Mouse (Mus musculus): ENCODE measurements at regions not wholly inside any gene's neighbourhood (a gene's known extent, or its start where the extent isn't known, plus 50 kb on each side); places are given as distances from the start of the nearest gene placed in this dataset.

GRCm38 (mm10) chr17:4196793-4197448 is 500.9 kb upstream of the Nox3 start:
- no peak for DNase-seq (ENCODE audit: extremely low read depth, low read depth)

GRCm38 (mm10) chr17:4198001-4198400 is 501.9 kb upstream of the Nox3 start:
- no peak for DNase-seq (ENCODE audit: extremely low read depth, low read depth)

DNA sequence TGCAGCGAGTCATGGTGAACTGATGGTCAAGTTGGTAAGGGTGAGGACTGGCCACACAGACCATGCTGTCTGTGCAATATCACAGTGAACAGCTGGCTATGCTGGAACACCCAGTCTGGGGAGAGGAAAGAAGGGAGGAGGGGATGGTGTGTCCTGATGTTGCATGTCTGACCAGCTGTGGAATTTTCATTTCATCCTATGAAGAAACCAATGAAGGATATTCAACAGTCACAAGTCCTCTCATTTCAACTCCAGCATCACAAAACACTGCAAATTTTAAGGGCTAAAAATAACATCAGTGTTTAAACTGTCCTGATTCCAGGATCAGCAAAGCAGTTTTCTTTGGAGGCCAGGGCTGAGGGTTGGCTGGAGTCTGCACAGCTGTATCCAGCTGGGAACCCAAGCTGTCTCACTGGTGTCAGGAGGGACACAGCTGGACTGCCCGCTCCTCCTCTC is 503.7 kb upstream of the Nox3 start:
- no peak for DNase-seq (ENCODE audit: extremely low read depth, low read depth)

DNA sequence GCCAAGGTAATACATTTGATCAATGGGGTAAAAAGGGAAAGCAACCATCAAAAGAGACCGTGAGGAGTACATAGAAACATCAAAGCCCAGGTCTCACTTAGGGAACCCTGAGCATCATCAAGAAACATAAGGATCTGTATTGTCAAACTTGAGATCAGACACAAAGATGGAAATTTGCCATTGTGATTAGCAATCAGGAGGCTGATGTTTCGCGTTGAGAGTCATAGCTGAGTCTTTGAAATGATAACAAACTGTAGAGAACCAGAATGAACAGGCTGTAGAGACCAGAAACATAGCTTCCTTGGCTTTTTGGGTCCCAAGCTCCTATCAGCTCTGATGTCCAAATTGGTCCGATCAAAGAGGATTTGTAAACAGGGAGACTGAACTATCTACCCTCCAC is 505.2 kb upstream of the Nox3 start:
- no peak for DNase-seq (ENCODE audit: extremely low read depth, low read depth)

DNA sequence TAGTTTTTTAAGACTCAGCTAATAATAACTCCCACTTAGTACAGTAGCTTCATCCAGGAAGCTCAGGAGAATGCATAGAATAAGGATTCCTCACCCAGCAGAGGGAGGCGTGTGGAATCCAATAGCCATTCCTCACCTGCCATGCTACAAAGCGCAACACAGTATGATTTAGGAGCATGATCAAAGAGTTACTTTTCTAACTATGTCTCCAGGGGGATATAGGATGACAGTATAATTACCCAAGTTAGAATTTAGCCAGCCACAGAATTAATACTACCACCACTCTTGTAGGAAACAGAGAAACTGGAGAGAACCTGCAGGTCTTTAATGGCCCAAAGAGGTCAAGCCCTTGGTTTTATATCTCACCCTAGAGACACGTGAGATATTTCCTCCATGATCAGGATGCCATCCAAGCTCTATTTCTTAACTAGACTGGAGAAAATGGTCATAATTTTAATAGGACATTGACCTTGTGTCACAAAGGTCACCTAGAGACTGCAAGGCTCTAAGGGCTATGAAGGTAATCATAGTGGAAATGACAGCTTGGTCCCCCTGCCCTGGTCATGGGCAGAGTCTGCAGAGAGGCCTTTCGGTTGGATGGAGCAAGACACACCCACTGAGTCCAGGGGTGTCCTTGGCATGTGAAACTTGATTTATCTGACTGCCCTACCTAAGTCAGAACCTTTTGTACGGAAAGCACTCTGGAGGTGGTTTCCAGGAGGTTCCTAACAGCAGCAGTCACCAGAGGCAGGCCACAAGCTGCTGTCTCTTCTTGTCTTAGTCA is 512.3 kb upstream of the Nox3 start:
- DNase-seq (ENCODE audit: extremely low read depth, low read depth): no peak

GRCm38 (mm10) chr17:4209650-4210049 is 513.6 kb upstream of the Nox3 start:
- DNase-seq (ENCODE audit: extremely low read depth, low read depth): no peak

- DNase-seq (ENCODE audit: extremely low read depth, low read depth): no peak
Measured at GRCm38 (mm10) chr17:4212586-4212985, 516.5 kb upstream of the Nox3 start.

GRCm38 (mm10) chr17:4214970-4215369 is 518.9 kb upstream of the Nox3 start:
- no peak for DNase-seq (ENCODE audit: extremely low read depth, low read depth)

DNA sequence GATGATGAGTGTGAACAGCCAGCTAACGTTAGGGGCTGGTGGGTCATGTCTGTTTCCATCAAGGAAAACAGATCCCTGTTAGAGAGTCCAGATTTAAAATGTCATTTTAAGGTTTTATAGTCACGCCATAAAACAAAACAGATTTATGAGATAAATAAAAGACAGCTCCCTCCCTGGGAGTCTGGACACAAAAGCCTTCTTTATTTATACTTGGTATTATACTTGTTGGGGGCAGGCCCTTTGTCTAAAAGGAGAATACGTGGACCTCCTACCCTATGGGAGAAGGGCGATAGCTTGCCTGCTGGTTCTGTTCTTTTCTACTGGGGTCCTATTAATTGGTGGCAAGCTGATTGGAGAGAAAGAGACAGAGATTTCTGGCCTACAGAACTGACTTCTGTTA is 520.1 kb upstream of the Nox3 start:
- DNase-seq (ENCODE audit: extremely low read depth, low read depth): no peak

DNA sequence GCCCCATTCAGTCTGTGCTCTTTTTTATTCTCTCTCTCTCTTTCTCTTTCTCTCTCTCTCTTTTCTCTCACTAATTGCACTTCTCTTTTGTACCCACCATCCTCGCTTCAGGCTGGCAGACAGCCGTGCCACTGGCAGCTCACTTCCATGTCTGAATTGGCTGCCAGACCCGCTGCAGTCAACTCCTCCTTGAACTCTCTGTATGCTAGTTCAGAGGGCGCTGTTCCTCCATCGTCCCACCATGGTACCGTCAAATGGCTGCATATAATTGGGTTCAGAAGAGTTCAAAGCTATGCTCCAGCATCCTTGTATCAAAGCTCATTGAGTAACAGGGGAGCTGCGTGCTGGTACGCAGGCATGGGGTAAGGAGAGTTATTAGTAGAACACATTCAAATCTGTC is 520.7 kb upstream of the Nox3 start:
- no peak for DNase-seq (ENCODE audit: extremely low read depth, low read depth)

DNA sequence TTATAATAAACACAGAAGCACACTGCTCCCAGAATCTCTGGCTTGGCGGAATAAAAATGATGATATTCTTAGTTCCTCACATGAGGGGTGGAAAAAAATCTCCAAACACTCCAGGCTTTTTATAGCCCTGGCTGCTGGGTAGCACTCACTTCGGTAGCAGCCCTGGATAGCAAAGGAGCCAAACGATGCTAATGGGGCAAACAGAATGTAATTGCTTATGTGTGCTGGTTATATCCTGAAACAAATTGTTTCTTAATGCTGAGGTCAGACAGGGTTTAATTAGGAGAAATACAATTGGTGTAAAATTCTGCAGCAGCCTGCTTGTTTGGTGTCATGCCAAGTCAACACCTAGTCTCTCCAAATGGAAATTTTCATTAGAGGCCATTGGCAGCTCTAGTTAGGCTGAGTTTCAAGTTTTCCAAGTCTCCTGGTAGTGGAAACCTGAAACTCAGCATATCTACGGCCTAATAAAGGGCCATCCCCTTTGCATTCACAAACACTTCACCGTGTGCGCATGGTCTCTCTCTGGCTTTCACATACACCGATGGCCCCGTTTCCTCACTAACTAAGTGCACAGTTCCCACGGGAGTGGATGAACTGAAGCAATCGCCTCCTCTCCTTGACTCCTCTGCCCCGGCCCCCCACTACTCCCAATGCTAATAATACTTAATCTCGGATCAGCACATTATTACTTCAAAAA is 524.8 kb upstream of the Nox3 start:
- DNase-seq (ENCODE audit: extremely low read depth, low read depth): no peak

DNA sequence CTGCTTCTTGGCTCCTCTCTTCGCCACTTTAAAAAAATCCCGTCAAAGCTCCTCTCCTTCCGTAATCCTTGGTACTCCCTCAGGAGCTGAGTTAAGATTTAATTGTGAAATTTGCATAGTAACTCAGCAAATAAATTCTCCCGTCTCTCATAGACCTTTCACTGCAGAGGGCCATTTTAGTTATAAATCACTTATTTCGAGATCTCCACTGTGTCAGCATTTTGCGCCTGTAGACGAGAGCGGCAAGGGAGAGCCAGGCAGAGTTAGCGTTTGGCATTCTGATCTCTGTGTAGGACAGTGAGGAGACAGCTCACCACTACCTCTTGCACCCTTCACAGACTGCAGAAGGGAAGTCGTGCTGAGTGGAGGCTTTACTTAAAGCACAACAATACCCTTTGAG is 531.8 kb upstream of the Nox3 start:
- no peak for DNase-seq (ENCODE audit: extremely low read depth, low read depth)

GRCm38 (mm10) chr17:4229969-4230368 is 533.9 kb upstream of the Nox3 start:
- DNase-seq (ENCODE audit: extremely low read depth, low read depth): no peak

DNA sequence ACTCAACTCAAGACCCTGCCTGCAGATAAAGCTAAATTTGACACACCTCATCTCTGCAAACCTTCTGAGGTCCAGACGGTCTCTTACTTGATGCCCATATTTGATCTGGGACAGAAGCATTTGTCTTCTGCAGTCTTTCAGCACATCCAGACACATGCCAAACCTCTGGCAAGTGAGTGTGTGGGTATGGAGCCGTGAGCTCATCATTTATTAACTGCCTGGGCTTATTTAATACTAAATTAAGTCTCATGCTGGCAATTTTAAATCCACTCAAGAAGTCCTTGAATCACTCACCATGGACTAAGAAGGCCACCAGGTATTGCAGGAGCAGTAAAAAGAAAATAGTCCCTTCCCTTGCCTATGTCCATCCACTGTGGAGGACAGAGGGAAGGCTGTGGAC is 554.4 kb upstream of the Nox3 start:
- DNase-seq (ENCODE audit: extremely low read depth, low read depth): no peak

DNA sequence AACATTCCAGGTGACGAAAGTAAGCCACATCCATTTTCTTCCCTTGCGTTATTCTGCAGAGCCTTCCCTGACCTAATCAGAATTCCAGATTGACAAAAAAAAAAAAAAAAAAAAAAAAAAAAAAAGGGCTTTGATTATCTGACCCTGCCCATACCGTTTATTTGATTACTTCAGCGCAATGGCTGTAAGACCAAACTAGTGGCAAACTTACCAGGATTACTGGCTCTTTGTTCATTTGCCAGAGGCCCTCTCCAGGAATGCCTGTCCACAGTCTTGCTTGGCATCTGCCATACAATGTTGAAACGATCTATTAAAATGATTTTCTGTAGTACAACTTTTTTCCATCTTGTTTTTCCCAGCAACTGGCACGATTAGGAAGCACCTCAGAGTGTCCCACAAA is 569.4 kb upstream of the Nox3 start:
- no peak for DNase-seq (ENCODE audit: extremely low read depth, low read depth)

- no peak for DNase-seq (ENCODE audit: extremely low read depth, low read depth)
Measured at GRCm38 (mm10) chr17:4265946-4266345, 569.9 kb upstream of the Nox3 start.

- no peak for DNase-seq (ENCODE audit: extremely low read depth, low read depth)
Measured at GRCm38 (mm10) chr17:4266487-4266886, 570.4 kb upstream of the Nox3 start.

GRCm38 (mm10) chr17:4268380-4268779 is 572.3 kb upstream of the Nox3 start:
- DNase-seq (ENCODE audit: extremely low read depth, low read depth): no peak

- no peak for DNase-seq (ENCODE audit: extremely low read depth, low read depth)
Measured at GRCm38 (mm10) chr17:4272456-4272855, 576.4 kb upstream of the Nox3 start.

- DNase-seq (ENCODE audit: extremely low read depth, low read depth): no peak
Measured at GRCm38 (mm10) chr17:4276722-4277121, 580.7 kb upstream of the Nox3 start.

GRCm38 (mm10) chr17:4278239-4278827 is 582.3 kb upstream of the Nox3 start:
- no peak for DNase-seq (ENCODE audit: extremely low read depth, low read depth)

DNA sequence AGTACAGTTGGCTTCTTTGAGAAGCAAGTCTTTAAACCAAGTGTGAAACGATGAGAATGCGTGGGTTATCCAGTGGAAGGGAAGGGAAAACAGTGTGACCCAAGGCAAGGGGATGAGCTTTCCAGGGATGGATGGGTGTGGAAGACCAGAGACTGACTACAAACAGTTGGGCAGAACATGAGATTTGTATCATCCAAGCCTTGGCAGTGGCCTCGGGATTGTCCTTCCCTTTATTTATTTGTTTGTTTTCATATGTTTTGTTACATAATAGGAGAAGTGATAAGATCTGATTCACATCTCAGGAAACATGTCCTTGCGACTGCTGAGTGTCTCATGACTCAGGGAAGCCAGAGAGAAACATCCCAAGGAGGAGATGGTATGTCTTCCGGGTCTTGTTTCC is 585.4 kb upstream of the Nox3 start:
- no peak for DNase-seq (ENCODE audit: extremely low read depth, low read depth)
